8 mouse cellular contexts compared by ENCODE assay signal in genomic region chr11:61620254-61620670, GRCm38 (mm10). TPM values are rescaled to one million over a fixed set of nuclear protein-coding genes. Genes with fewer than 3 reads are reported as not detected.
DNase-seq lines count a peak whose midpoint lies in the region; ATAC-seq and TF ChIP-seq lines count a peak whose summit lies in the region.

No protein-coding gene starts in this region.

- H3K4me3 ChIP-seq in forebrain, embryonic 15.5 days: peak overlapping the region; percentile 42
- H3K4me3 ChIP-seq in liver, embryonic 16.5 days (ENCODE audit: low read depth, low read length): no peak overlapping the region
- H3K4me3 ChIP-seq in olfactory bulb, adult 2 months (ENCODE audit: insufficient read depth, low read depth, low read length): peak overlapping the region; percentile 43

- H3K4me2 ChIP-seq in forebrain, embryonic 15.5 days (replicated peaks): peak overlapping the region; percentile 70
- H3K4me2 ChIP-seq in liver, embryonic 16.5 days (ENCODE audit: low read depth, low read length): peak overlapping the region; percentile 38; the same call in 1 of the 2 replicates

- 0 out of 2 replicates have a peak, but pooled peaks have one; percentile 21 for TF ChIP-seq POLR2A in olfactory bulb, adult 2 months (IDR thresholded peaks at IDR 0.05; ENCODE audit: insufficient read depth, low read depth, low read length)

- under 1% methylated on average over 17 of the region's 17 CpGs for WGBS in forebrain, embryonic 15.5 days
- 1% methylated on average over 16 of the region's 17 CpGs for WGBS in liver, embryonic 16.5 days (ENCODE audit: insufficient replicate concordance)
- under 1% methylated on average over 17 of the region's 17 CpGs for WGBS in olfactory bulb, adult 2 months

- peaks cover 8% of the 10 kb centered on the region for H3K4me1 ChIP-seq in forebrain, embryonic 15.5 days
- no peaks in the 10 kb centered on the region for H3K4me1 ChIP-seq in liver, embryonic 16.5 days (ENCODE audit: control insufficient read depth, low read depth, low read length)
- peaks cover 18% of the 10 kb centered on the region for H3K4me1 ChIP-seq in olfactory bulb, adult 2 months (ENCODE audit: control insufficient read depth, insufficient read depth, low read length)

- no peak overlapping the region for H3K27ac ChIP-seq in forebrain, embryonic 15.5 days (replicated peaks)
- no peak overlapping the region for H3K27ac ChIP-seq in liver, embryonic 16.5 days (ENCODE audit: low read length)
- H3K27ac ChIP-seq in olfactory bulb, adult 2 months (ENCODE audit: insufficient read depth, low read depth, low read length): no peak overlapping the region

- peak; percentile 43 to 56 for DNase-seq in CD8-positive naive resting alpha-beta T cell, adult 2 months (ENCODE audit: low read depth in 2 of 2, low spot score in 2 of 2)
- DNase-seq in c-Kit-positive CD71-positive TER-119-negative erythroid progenitor cells, embryonic 14.5 days (ENCODE audit: low read depth): peak; percentile 44
- DNase-seq in heart, postnatal 14 days: peak; percentile 90 to 93
- peak; percentile 87 for DNase-seq in layer of hippocampus, adult 11-12 months (ENCODE audit: low spot score)
- peak; percentile 16 to 20 for DNase-seq in thymus, adult 18-20 months

- peak; percentile 89 for TF ChIP-seq CTCF in olfactory bulb, adult 2 months (IDR thresholded peaks at IDR 0.05; ENCODE audit: insufficient read depth, low read depth, low read length)

- peak; percentile 75 for ATAC-seq in forebrain, embryonic 15.5 days (replicated peaks)
- no peak for ATAC-seq in liver, embryonic 16.5 days (ENCODE audit: low read depth)

- H3K27me3 ChIP-seq in forebrain, embryonic 15.5 days: no peaks in the 10 kb centered on the region
- H3K27me3 ChIP-seq in liver, embryonic 16.5 days (ENCODE audit: control insufficient read depth, insufficient read depth, low read depth, low read length): peaks cover 26% of the 10 kb centered on the region

- no peaks in the 10 kb centered on the region for H3K9me3 ChIP-seq in forebrain, embryonic 15.5 days
- no peaks in the 10 kb centered on the region for H3K9me3 ChIP-seq in liver, embryonic 16.5 days (replicated peaks; ENCODE audit: control insufficient read depth, low read length)

- intact Hi-C loops in heart, postnatal 14 days (cut with DNase I): loop anchor here (2.0 to 10.0 kb wide), 4 partner anchors 95 to 275 kb away; partner anchors contain the start of gene Slc47a2

- H3K9ac ChIP-seq in forebrain, embryonic 15.5 days (replicated peaks): no peak overlapping the region
- no peak overlapping the region for H3K9ac ChIP-seq in liver, embryonic 16.5 days (ENCODE audit: low read depth, low read length)

- no peaks in the 10 kb centered on the region for H3K36me3 ChIP-seq in forebrain, embryonic 15.5 days
- H3K36me3 ChIP-seq in liver, embryonic 16.5 days (ENCODE audit: control insufficient read depth, insufficient read depth): no peaks in the 10 kb centered on the region

RNA-seq across cellular contexts. Expression of gene Grap, which starts 32.8 kb away (rescaled TPM):
- polyA plus RNA-seq in forebrain, embryonic 15.5 days (2015; fragmentation: Nextera tagmentation; extraction: Ambion mirVana): 8.0 and 9.1 TPM in 2 replicates
- 10 to 100 TPM; 13.9 to 15.4 TPM for total RNA-seq in heart, postnatal 14 days (2021)
- 4.8 TPM in 2 replicates for polyA plus RNA-seq in liver, embryonic 16.5 days (2015; fragmentation: Nextera tagmentation; extraction: Ambion mirVana)
- polyA plus RNA-seq in olfactory bulb, adult 2 months (2012; ENCODE audit: insufficient read depth, insufficient read length, low replicate concordance, missing spikeins): not detected in 2 replicates

RNA-seq across cellular contexts. Expression of gene Epn2, which starts 40.8 kb away (rescaled TPM):
- polyA plus RNA-seq in forebrain, embryonic 15.5 days (2015; fragmentation: Nextera tagmentation; extraction: Ambion mirVana): 64.6 and 67.3 TPM in 2 replicates
- 10 to 100 TPM; 23.4 to 29.8 TPM for total RNA-seq in heart, postnatal 14 days (2021)
- 2.0 and 2.8 TPM in 2 replicates for polyA plus RNA-seq in liver, embryonic 16.5 days (2015; fragmentation: Nextera tagmentation; extraction: Ambion mirVana)
- polyA plus RNA-seq in olfactory bulb, adult 2 months (2012; ENCODE audit: insufficient read depth, insufficient read length, low replicate concordance, missing spikeins): not detected in 2 replicates

Comparison
In these comparisons a context has a peak if more than half of its experiments do, and no peak if none do; other contexts are left out.
1. DNase-seq: peak in every context shown above with its lines; median percentile 92 in heart, postnatal 14 days; 87 in layer of hippocampus, adult 11-12 months; 50 in CD8-positive naive resting alpha-beta T cell, adult 2 months; 44 in c-Kit-positive CD71-positive TER-119-negative erythroid progenitor cells, embryonic 14.5 days; 18 in thymus, adult 18-20 months.